In genomic region chr14:114820677-114821076, GRCm38 (mm10) we compare ENCODE assay signal across 17 mouse cellular contexts.
A peak's percentile ranks its signal among the peaks of the same experiment; 100 is the strongest.
DNase-seq lines count a peak whose midpoint lies in the region; ATAC-seq lines count a peak whose summit lies in the region.
"Had no signal": no experiment of that assay in that cellular context is flagged by ENCODE, and none has a peak within 500 bp of the region (broad histone marks: within the 10 kb centered on the region; RNA-seq: fewer than 3 reads in every experiment).

No protein-coding gene starts in this region.

- 22% methylated on average over 1 of the region's 1 CpGs for WGBS in heart, embryonic 11.5 days (ENCODE audit: insufficient replicate concordance)
- WGBS in kidney, embryonic 14.5 days = 16% methylated on average over 1 of the region's 1 CpGs
- WGBS in stomach, embryonic 15.5 days = 19% methylated on average over 1 of the region's 1 CpGs

- ATAC-seq in heart, embryonic 11.5 days (replicated peaks; ENCODE audit: insufficient number of reproducible peaks, low FRiP score, low TSS enrichment) = no peak; the same call in 1 of the 2 replicates
- ATAC-seq in kidney, embryonic 14.5 days (ENCODE audit: low FRiP score, low TSS enrichment) = no peak
- peak; percentile 27; the same call in 1 of the 2 replicates for ATAC-seq in stomach, embryonic 15.5 days (ENCODE audit: insufficient read depth, low FRiP score, low read depth)
- ATAC-seq: liver, embryonic 12.5 days; Patski had no signal

- H3K27me3 ChIP-seq in heart, embryonic 11.5 days (ENCODE audit: control insufficient read depth, insufficient read depth, low read length) = no peaks in the 10 kb centered on the region
- no peaks in the 10 kb centered on the region for H3K27me3 ChIP-seq in kidney, embryonic 14.5 days (ENCODE audit: control insufficient read depth, insufficient read depth, low read length)
- H3K27me3 ChIP-seq in stomach, embryonic 15.5 days (replicated peaks) = no peaks in the 10 kb centered on the region
- H3K27me3 ChIP-seq: liver, embryonic 12.5 days; Patski had no signal

- H3K36me3 ChIP-seq in heart, embryonic 11.5 days (ENCODE audit: control insufficient read depth, insufficient read depth, low read length) = no peaks in the 10 kb centered on the region
- H3K36me3 ChIP-seq in kidney, embryonic 14.5 days (ENCODE audit: control insufficient read depth, insufficient read depth, low read length) = no peaks in the 10 kb centered on the region
- H3K36me3 ChIP-seq in stomach, embryonic 15.5 days = no peaks in the 10 kb centered on the region
- H3K36me3 ChIP-seq: liver, embryonic 12.5 days had no signal

- no peaks in the 10 kb centered on the region for H3K9me3 ChIP-seq in heart, embryonic 11.5 days (replicated peaks; ENCODE audit: control insufficient read depth, low read length)
- no peaks in the 10 kb centered on the region for H3K9me3 ChIP-seq in kidney, embryonic 14.5 days (ENCODE audit: control insufficient read depth, low read length)
- no peaks in the 10 kb centered on the region for H3K9me3 ChIP-seq in stomach, embryonic 15.5 days
- H3K9me3 ChIP-seq: liver, embryonic 12.5 days had no signal

- no peak overlapping the region for H3K4me2 ChIP-seq in heart, embryonic 11.5 days
- H3K4me2 ChIP-seq in kidney, embryonic 14.5 days (replicated peaks; ENCODE audit: low read depth, low read length) = no peak overlapping the region
- H3K4me2 ChIP-seq in stomach, embryonic 15.5 days = no peak overlapping the region
- H3K4me2 ChIP-seq: liver, embryonic 12.5 days had no signal

- H3K4me1 ChIP-seq in heart, embryonic 11.5 days (ENCODE audit: control insufficient read depth, insufficient read depth, low read length) = peaks cover 9% of the 10 kb centered on the region; the same call in 1 of the 2 replicates
- H3K4me1 ChIP-seq in kidney, embryonic 14.5 days (ENCODE audit: control insufficient read depth, insufficient read depth, low read length) = peaks cover 4% of the 10 kb centered on the region; the same call in 1 of the 2 replicates
- H3K4me1 ChIP-seq in stomach, embryonic 15.5 days = no peaks in the 10 kb centered on the region
- H3K4me1 ChIP-seq: liver, embryonic 12.5 days had no signal

- no peak for DNase-seq in heart, postnatal 36 days
- DNase-seq in kidney, postnatal 25 days = no peak
- DNase-seq in retina, embryonic 14.5 days (ENCODE audit: low spot score) = peak; percentile 10
- DNase-seq in retina, postnatal 1 day = no peak
- DNase-seq in testis, postnatal 10 days (ENCODE audit: low spot score) = no peak
- DNase-seq: adrenal gland, postnatal 36 days; B cell, adult 2 months; cerebellum, adult 9-11 months; lung, postnatal 10 days; right cerebral cortex, postnatal 14 days; thymus, adult 2 months had no signal

- H3K4me3 ChIP-seq in heart, embryonic 11.5 days (ENCODE audit: low read depth, low read length) = no peak overlapping the region
- H3K4me3 ChIP-seq in kidney, embryonic 14.5 days (ENCODE audit: low read length) = no peak overlapping the region
- H3K4me3 ChIP-seq in stomach, embryonic 15.5 days (replicated peaks) = no peak overlapping the region
- H3K4me3 ChIP-seq: liver, embryonic 12.5 days had no signal

- intact Hi-C loops in heart, postnatal 36 days (cut with DNase I) = no loop called here

- H3K27ac ChIP-seq in heart, embryonic 11.5 days (ENCODE audit: low read depth, low read length) = peak overlapping the region; percentile 74
- H3K27ac ChIP-seq in kidney, embryonic 14.5 days (ENCODE audit: low read depth, low read length) = 0 out of 2 replicates have a peak overlapping the region, but pooled peaks have one; percentile 2
- peak overlapping the region; percentile 59 for H3K27ac ChIP-seq in stomach, embryonic 15.5 days
- H3K27ac ChIP-seq: kidney, postnatal 0 days; liver, embryonic 12.5 days had no signal

- H3K9ac ChIP-seq in heart, embryonic 11.5 days (ENCODE audit: low read depth, low read length) = no peak overlapping the region
- no peak overlapping the region for H3K9ac ChIP-seq in kidney, embryonic 14.5 days (ENCODE audit: low read depth, low read length)
- no peak overlapping the region for H3K9ac ChIP-seq in stomach, embryonic 15.5 days
- H3K9ac ChIP-seq: liver, embryonic 12.5 days had no signal

Comparison
In these comparisons a context has a peak if more than half of its experiments do, and no peak if none do; other contexts are left out.
1. H3K27ac ChIP-seq: peak in every context shown above with its lines; median percentile 74 in heart, embryonic 11.5 days; 59 in stomach, embryonic 15.5 days; 2 in kidney, embryonic 14.5 days.